Mouse (Mus musculus): ENCODE measurements at regions not wholly inside any gene's neighbourhood (a gene's known extent, or its start where the extent isn't known, plus 50 kb on each side); places are given as distances from the start of the nearest gene placed in this dataset.

- no peak overlapping the region for H3K27ac ChIP-seq (ENCODE audit: insufficient read depth, low read length)
- no peak overlapping the region for H3K4me3 ChIP-seq (ENCODE audit: insufficient read depth, low read length)
- TF ChIP-seq POLR2A (IDR thresholded peaks at IDR 0.05; ENCODE audit: low read depth, low read length) (no peak), CTCF (IDR thresholded peaks at IDR 0.05; ENCODE audit: borderline replicate concordance, insufficient read depth, low read length) (no peak)
- no peaks in the 10 kb centered on the region for H3K4me1 ChIP-seq (ENCODE audit: control insufficient read depth, insufficient read depth, low read length)
Measured at GRCm38 (mm10) chr10:8007990-8008368, 51.9 kb upstream of the Tab2 start.

GRCm38 (mm10) chr10:8007286-8007989 is 51.4 kb upstream of the Tab2 start:
- Histone ChIP-seq H3K4me3 (ENCODE audit: insufficient read depth, low read length) (no peak overlapping the region), H3K27ac (ENCODE audit: insufficient read depth, low read length) (no peak overlapping the region), H3K4me1 (ENCODE audit: control insufficient read depth, insufficient read depth, low read length) (no peaks in the 10 kb centered on the region)
- TF ChIP-seq POLR2A (IDR thresholded peaks at IDR 0.05; ENCODE audit: low read depth, low read length) (no peak), CTCF (IDR thresholded peaks at IDR 0.05; ENCODE audit: borderline replicate concordance, insufficient read depth, low read length) (no peak)
